In the genomic region with DNA sequence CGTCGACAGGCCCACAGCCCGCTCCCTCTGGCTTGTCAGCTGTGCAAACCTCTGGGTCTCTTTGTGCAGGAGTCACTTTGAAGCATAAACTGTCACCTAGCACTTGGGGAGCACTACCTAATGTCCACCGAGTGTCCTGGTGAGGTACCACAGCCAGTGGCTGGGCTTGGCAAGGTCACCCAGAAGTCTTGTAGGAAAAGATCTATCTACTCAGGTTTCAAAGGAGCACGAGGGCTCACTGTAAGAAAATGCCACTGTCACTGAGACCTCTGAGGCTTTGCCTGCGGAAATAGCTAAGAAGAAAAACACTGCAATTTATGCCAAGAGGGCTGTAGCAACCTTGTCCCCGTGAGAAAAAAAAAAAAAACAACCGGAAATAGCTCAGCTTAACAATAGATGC, we compare ENCODE assay signal across 18 mouse cellular contexts. TPM values are rescaled to one million over a fixed set of nuclear protein-coding genes. Genes with fewer than 3 reads are reported as not detected.
DNase-seq lines count a peak whose midpoint lies in the region; ATAC-seq lines count a peak whose summit lies in the region.
"Had no signal": no experiment of that assay in that cellular context is flagged by ENCODE, and none has a peak within 500 bp of the region (broad histone marks: within the 10 kb centered on the region; RNA-seq: fewer than 3 reads in every experiment).

No protein-coding gene starts in this region.

- no peak overlapping the region for H3K9ac ChIP-seq in forebrain, embryonic 11.5 days (ENCODE audit: low read length)
- no peak overlapping the region for H3K9ac ChIP-seq in forebrain, embryonic 12.5 days
- no peak overlapping the region for H3K9ac ChIP-seq in midbrain, embryonic 14.5 days (replicated peaks; ENCODE audit: low read length)
- 0 out of 2 replicates have a peak overlapping the region, but pooled peaks have one; percentile 2 for H3K9ac ChIP-seq in limb, embryonic 11.5 days (ENCODE audit: low read length)
- H3K9ac ChIP-seq in hindbrain, embryonic 16.5 days (ENCODE audit: low read depth, low read length): no peak overlapping the region
- H3K9ac ChIP-seq: hindbrain, embryonic 14.5 days; liver, postnatal 0 days had no signal

- no peak overlapping the region for H3K4me3 ChIP-seq in forebrain, embryonic 11.5 days (ENCODE audit: low read depth, low read length)
- no peak overlapping the region for H3K4me3 ChIP-seq in forebrain, embryonic 12.5 days (replicated peaks)
- H3K4me3 ChIP-seq in midbrain, embryonic 14.5 days (replicated peaks; ENCODE audit: low read depth, low read length): no peak overlapping the region
- no peak overlapping the region for H3K4me3 ChIP-seq in midbrain, embryonic 10.5 days
- H3K4me3 ChIP-seq in limb, embryonic 11.5 days (ENCODE audit: low read depth, low read length): no peak overlapping the region
- H3K4me3 ChIP-seq in hindbrain, embryonic 16.5 days (ENCODE audit: low read length): no peak overlapping the region
- H3K4me3 ChIP-seq: layer of hippocampus, adult 2 months had no signal

- no peaks in the 10 kb centered on the region for H3K9me3 ChIP-seq in forebrain, embryonic 11.5 days (ENCODE audit: control insufficient read depth, low read length)
- no peaks in the 10 kb centered on the region for H3K9me3 ChIP-seq in forebrain, embryonic 12.5 days
- no peaks in the 10 kb centered on the region for H3K9me3 ChIP-seq in midbrain, embryonic 14.5 days (ENCODE audit: control insufficient read depth, low read length)
- no peaks in the 10 kb centered on the region for H3K9me3 ChIP-seq in midbrain, embryonic 10.5 days (replicated peaks)
- no peaks in the 10 kb centered on the region for H3K9me3 ChIP-seq in limb, embryonic 11.5 days (ENCODE audit: control insufficient read depth, low read length)
- no peaks in the 10 kb centered on the region for H3K9me3 ChIP-seq in hindbrain, embryonic 16.5 days (ENCODE audit: control insufficient read depth, low read length)

- H3K27me3 ChIP-seq in forebrain, embryonic 11.5 days (ENCODE audit: control insufficient read depth, insufficient read depth, low read length): no peaks in the 10 kb centered on the region
- 0 out of 2 replicates have a peak, but pooled peaks cover 7% of the 10 kb centered on the region for H3K27me3 ChIP-seq in forebrain, embryonic 12.5 days
- no peaks in the 10 kb centered on the region for H3K27me3 ChIP-seq in midbrain, embryonic 14.5 days (ENCODE audit: control insufficient read depth, insufficient read depth, low read length)
- H3K27me3 ChIP-seq in midbrain, embryonic 10.5 days (ENCODE audit: low read depth, poor library complexity, severe bottlenecking): no peaks in the 10 kb centered on the region
- no peaks in the 10 kb centered on the region for H3K27me3 ChIP-seq in limb, embryonic 11.5 days (ENCODE audit: control insufficient read depth, insufficient read depth, low read length)
- no peaks in the 10 kb centered on the region for H3K27me3 ChIP-seq in hindbrain, embryonic 16.5 days (replicated peaks; ENCODE audit: control insufficient read depth, insufficient read depth, low read length)

- WGBS in forebrain, embryonic 11.5 days: 72% methylated on average over 8 of the region's 8 CpGs
- WGBS in forebrain, embryonic 12.5 days: 73% methylated on average over 8 of the region's 8 CpGs
- 77% methylated on average over 8 of the region's 8 CpGs for WGBS in midbrain, embryonic 14.5 days
- WGBS in midbrain, embryonic 10.5 days: 66% methylated on average over 8 of the region's 8 CpGs
- WGBS in limb, embryonic 11.5 days: 47% methylated on average over 8 of the region's 8 CpGs
- 62% methylated on average over 8 of the region's 8 CpGs for WGBS in hindbrain, embryonic 16.5 days

- ATAC-seq in forebrain, embryonic 11.5 days (replicated peaks; ENCODE audit: low FRiP score): no peak
- ATAC-seq in forebrain, embryonic 12.5 days (ENCODE audit: low FRiP score): no peak
- no peak for ATAC-seq in midbrain, embryonic 14.5 days (ENCODE audit: low FRiP score, low TSS enrichment)
- no peak for ATAC-seq in limb, embryonic 11.5 days (ENCODE audit: insufficient number of reproducible peaks, low FRiP score, low TSS enrichment, low read depth)
- no peak for ATAC-seq in hindbrain, embryonic 16.5 days
- no peak for ATAC-seq in megakaryocyte-erythroid progenitor cell, adult 5-6 weeks (replicated peaks; ENCODE audit: low FRiP score, low TSS enrichment, poor library complexity, severe bottlenecking)
- ATAC-seq: forebrain, embryonic 16.5 days; liver, postnatal 0 days had no signal

- no peak overlapping the region for H3K4me2 ChIP-seq in forebrain, embryonic 11.5 days (ENCODE audit: low read depth, low read length, severe bottlenecking)
- no peak overlapping the region for H3K4me2 ChIP-seq in forebrain, embryonic 12.5 days
- H3K4me2 ChIP-seq in midbrain, embryonic 14.5 days (ENCODE audit: low read length): no peak overlapping the region
- H3K4me2 ChIP-seq in limb, embryonic 11.5 days (ENCODE audit: low read depth, severe bottlenecking): no peak overlapping the region
- H3K4me2 ChIP-seq in hindbrain, embryonic 16.5 days (ENCODE audit: low read length): no peak overlapping the region
- H3K4me2 ChIP-seq: heart, embryonic 11.5 days; hindbrain, embryonic 14.5 days had no signal

- DNase-seq in forebrain, embryonic 11.5 days (ENCODE audit: low spot score): peak; percentile 44
- no peak for DNase-seq in midbrain, embryonic 14.5 days
- DNase-seq in midbrain, embryonic 10.5 days (ENCODE audit: low spot score): no peak
- no peak for DNase-seq in limb, embryonic 11.5 days (ENCODE audit: low spot score)
- peak; percentile 73 for DNase-seq in thymus, postnatal 25 days
- DNase-seq: adrenal gland, postnatal 14 days; cerebellum, postnatal 14 days; gastrocnemius, postnatal 14 days; kidney, adult 2 months; liver, postnatal 0 days; lung, postnatal 36 days had no signal

- H3K36me3 ChIP-seq in forebrain, embryonic 11.5 days (ENCODE audit: control insufficient read depth, insufficient read depth, low read length): no peaks in the 10 kb centered on the region
- no peaks in the 10 kb centered on the region for H3K36me3 ChIP-seq in forebrain, embryonic 12.5 days (replicated peaks)
- no peaks in the 10 kb centered on the region for H3K36me3 ChIP-seq in midbrain, embryonic 14.5 days (ENCODE audit: control insufficient read depth, insufficient read depth, low read length)
- no peaks in the 10 kb centered on the region for H3K36me3 ChIP-seq in midbrain, embryonic 10.5 days
- no peaks in the 10 kb centered on the region for H3K36me3 ChIP-seq in limb, embryonic 11.5 days (ENCODE audit: control insufficient read depth, insufficient read depth, low read length)
- H3K36me3 ChIP-seq in hindbrain, embryonic 16.5 days (ENCODE audit: control insufficient read depth, insufficient read depth, low read length): no peaks in the 10 kb centered on the region

- no peaks in the 10 kb centered on the region for H3K4me1 ChIP-seq in forebrain, embryonic 11.5 days (replicated peaks; ENCODE audit: control insufficient read depth, insufficient read depth, low read length)
- H3K4me1 ChIP-seq in forebrain, embryonic 12.5 days: peaks cover 19% of the 10 kb centered on the region
- peaks cover 11% of the 10 kb centered on the region for H3K4me1 ChIP-seq in midbrain, embryonic 14.5 days (ENCODE audit: control insufficient read depth, insufficient read depth, low read length)
- H3K4me1 ChIP-seq in midbrain, embryonic 10.5 days: 0 out of 2 replicates have a peak, but pooled peaks cover 6% of the 10 kb centered on the region
- peaks cover 4% of the 10 kb centered on the region; the same call in 1 of the 2 replicates for H3K4me1 ChIP-seq in limb, embryonic 11.5 days (ENCODE audit: control insufficient read depth, insufficient read depth, low read length)
- H3K4me1 ChIP-seq in hindbrain, embryonic 16.5 days (ENCODE audit: control insufficient read depth, insufficient read depth, low read depth, low read length): peaks cover 8% of the 10 kb centered on the region; the same call in 1 of the 2 replicates

- H3K27ac ChIP-seq in forebrain, embryonic 11.5 days (ENCODE audit: low read depth, low read length): no peak overlapping the region
- H3K27ac ChIP-seq in forebrain, embryonic 12.5 days: no peak overlapping the region
- H3K27ac ChIP-seq in midbrain, embryonic 14.5 days (replicated peaks; ENCODE audit: low read depth, low read length): peak overlapping the region; percentile 26; the same call in 1 of the 2 replicates
- H3K27ac ChIP-seq in midbrain, embryonic 10.5 days (replicated peaks): no peak overlapping the region
- no peak overlapping the region; the same call in 1 of the 2 replicates for H3K27ac ChIP-seq in limb, embryonic 11.5 days (replicated peaks; ENCODE audit: low read depth, low read length)
- no peak overlapping the region for H3K27ac ChIP-seq in hindbrain, embryonic 16.5 days (ENCODE audit: low read depth, low read length)
- H3K27ac ChIP-seq: hindbrain, embryonic 14.5 days; layer of hippocampus, adult 2 months had no signal

RNA-seq across cellular contexts. Expression of gene Urb2, which starts 54.7 kb away (rescaled TPM):
- polyA plus RNA-seq in forebrain, embryonic 11.5 days (2014; fragmentation: Nextera tagmentation; extraction: Ambion mirVana): 9.6 and 10.7 TPM in 2 replicates
- 6.5 and 7.7 TPM in 2 replicates for polyA plus RNA-seq in forebrain, embryonic 12.5 days (2016; fragmentation: Nextera tagmentation; extraction: Ambion mirVana)
- 4.0 and 5.7 TPM in 2 replicates for polyA plus RNA-seq in midbrain, embryonic 14.5 days (2014; fragmentation: Nextera tagmentation; extraction: Ambion mirVana)
- 6.7 and 7.1 TPM in 2 replicates for polyA plus RNA-seq in midbrain, embryonic 10.5 days (2016; fragmentation: Nextera tagmentation; extraction: Ambion mirVana)
- 8.8 and 9.0 TPM in 2 replicates for polyA plus RNA-seq in limb, embryonic 11.5 days (2014; fragmentation: Nextera tagmentation; extraction: Ambion mirVana)
- polyA plus RNA-seq in hindbrain, embryonic 16.5 days (2015; fragmentation: Nextera tagmentation; extraction: Ambion mirVana): 2.6 and 4.7 TPM in 2 replicates
- total RNA-seq in megakaryocyte-erythroid progenitor cell, adult 5-6 weeks (2014; fragmentation: Nextera tagmentation): 25.4 and 36.2 TPM in 2 replicates
- total RNA-seq in megakaryocyte-erythroid progenitor cell, adult 5-6 weeks (2017): 28.0 and 28.1 TPM in 2 replicates

RNA-seq across cellular contexts. Expression of gene Taf5l, which starts 54.8 kb away (rescaled TPM):
- 45.9 and 47.6 TPM in 2 replicates for polyA plus RNA-seq in forebrain, embryonic 11.5 days (2014; fragmentation: Nextera tagmentation; extraction: Ambion mirVana)
- 38.7 and 39.8 TPM in 2 replicates for polyA plus RNA-seq in forebrain, embryonic 12.5 days (2016; fragmentation: Nextera tagmentation; extraction: Ambion mirVana)
- 23.3 and 29.9 TPM in 2 replicates for polyA plus RNA-seq in midbrain, embryonic 14.5 days (2014; fragmentation: Nextera tagmentation; extraction: Ambion mirVana)
- polyA plus RNA-seq in midbrain, embryonic 10.5 days (2016; fragmentation: Nextera tagmentation; extraction: Ambion mirVana): 39.5 and 41.6 TPM in 2 replicates
- polyA plus RNA-seq in limb, embryonic 11.5 days (2014; fragmentation: Nextera tagmentation; extraction: Ambion mirVana): 46.2 and 49.7 TPM in 2 replicates
- 18.6 and 20.7 TPM in 2 replicates for polyA plus RNA-seq in hindbrain, embryonic 16.5 days (2015; fragmentation: Nextera tagmentation; extraction: Ambion mirVana)
- 58.2 and 60.6 TPM in 2 replicates for total RNA-seq in megakaryocyte-erythroid progenitor cell, adult 5-6 weeks (2014; fragmentation: Nextera tagmentation)
- 34.3 and 52.8 TPM in 2 replicates for total RNA-seq in megakaryocyte-erythroid progenitor cell, adult 5-6 weeks (2017)

Comparison
In these comparisons a context has a peak if more than half of its experiments do, and no peak if none do; other contexts are left out.
1. DNase-seq: peak in forebrain, embryonic 11.5 days (single experiment) and thymus, postnatal 25 days (single experiment); none in midbrain, embryonic 14.5 days (single experiment), midbrain, embryonic 10.5 days (single experiment) and limb, embryonic 11.5 days (single experiment).